Mouse (Mus musculus): ENCODE measurements around the gene Prps1l3.

GRCm38 (mm10) chr12:57196608-57197362 lies 33.4 kb upstream of the Prps1l3 start:
- TF ChIP-seq CTCF (IDR thresholded peaks at IDR 0.05; ENCODE audit: borderline replicate concordance, control insufficient read depth, extremely low read depth, insufficient read depth, low read length, poor library complexity) (no peak), POLR2A (IDR thresholded peaks at IDR 0.05; ENCODE audit: control insufficient read depth, extremely low read depth, insufficient read depth, low read length, poor library complexity) (no peak)

Data from thymus, adult 2 months (tissue).